Mouse (Mus musculus) E14TG2a.4 (cell line): ENCODE measurements around the gene Dscaml1.

Experiments
- CTCF ChIP-seq: conservative IDR thresholded peaks from 2 replicates; pipeline ENCODE4 v1.5.1; 2014; ENCODE audit warnings: low read length
- NANOG ChIP-seq: IDR thresholded peaks from 2 replicates; pipeline ENCODE4 v1.6.1; 2014; ENCODE audit warnings: borderline replicate concordance, low read length, mixed read lengths
- POU5F1 ChIP-seq: IDR thresholded peaks from 2 replicates; pipeline ENCODE4 v1.6.1; 2014; ENCODE audit warnings: low read length, borderline replicate concordance

GRCm38 (mm10) chr9:45402957-45403356, 23.5 kb upstream of the Dscaml1 start:
- TF ChIP-seq CTCF, result no peak
- no peak for TF ChIP-seq POU5F1
- no peak for TF ChIP-seq NANOG
